Mouse (Mus musculus) kidney, postnatal 0 days (tissue): Measurements from ENCODE around the gene Cdk17. TPM values are rescaled to one million over a fixed set of nuclear protein-coding genes. Genes with fewer than 3 reads are reported as not detected.
"Not testable (repeated sequence)": the region's sequence is repeated elsewhere in the genome, so short reads cannot be mapped to it uniquely, and the experiment has no call there.

Experiments
- ATAC-seq: fragments of 200-750 bp; cut with Nextera tagmentation; replicated peaks from 2 replicates; pipeline ENCODE4 v1.8.0; 2017; ENCODE audit warnings: low read depth, moderate number of reproducible peaks, moderate TSS enrichment, moderate library complexity; ENCODE audit not compliant: low FRiP score
- DNase-seq: peaks from one replicate; pipeline ENCODE4 v3.0.0-alpha.2; 2016; ENCODE audit warnings: low spot score
- H3K27ac ChIP-seq: fragments of 300-500 bp; sonication (generic); 2 replicates; pipeline ENCODE4 v1.5.1; 2014; ENCODE audit warnings: mild to moderate bottlenecking
- H3K27me3 ChIP-seq: fragments of 300-500 bp; sonication (generic); 2 replicates; pipeline ENCODE4 v1.6.1; 2014; ENCODE audit warnings: low read length, mixed read lengths; ENCODE audit not compliant: insufficient read depth
- H3K36me3 ChIP-seq: fragments of 300-500 bp; sonication (generic); 2 replicates; pipeline ENCODE4 v1.6.1; 2014; ENCODE audit warnings: low read length, mixed read lengths; ENCODE audit not compliant: insufficient read depth
- H3K4me1 ChIP-seq: fragments of 300-500 bp; sonication (generic); replicated peaks from 2 replicates; pipeline ENCODE4 v1.6.1; 2014; ENCODE audit warnings: antibody characterized with exemption, low read length, mixed read lengths; ENCODE audit not compliant: insufficient read depth
- H3K4me2 ChIP-seq: fragments of 300-500 bp; sonication (generic); 2 replicates; pipeline ENCODE4 v1.6.1; 2014; ENCODE audit warnings: mild to moderate bottlenecking, low read length, moderate library complexity, mixed read lengths
- H3K4me3 ChIP-seq: fragments of 300-500 bp; sonication (generic); replicated peaks from 2 replicates; pipeline ENCODE4 v1.5.1; 2014; ENCODE audit warnings: low read depth, low read length
- H3K9ac ChIP-seq: fragments of 300-500 bp; sonication (generic); 2 replicates; pipeline ENCODE4 v1.6.1; 2014; ENCODE audit warnings: low read depth, low read length
- H3K9me3 ChIP-seq: fragments of 300-500 bp; sonication (generic); replicated peaks from 2 replicates; pipeline ENCODE4 v1.6.1; 2016; ENCODE audit warnings: low read length, inconsistent platforms, mixed read lengths
- CTCF ChIP-seq: IDR thresholded peaks from 2 replicates; pipeline ENCODE4 v1.5.1; 2016; ENCODE audit warnings: antibody characterized with exemption, low read depth, mild to moderate bottlenecking, moderate library complexity
- WGBS: fragments of 180-500 bp; shearing (Covaris S2); extraction: QIAGEN DNeasy Blood & Tissue Kit; methylation state at CpG from one replicate; pipeline ENCODE4 v1.1.7; 2014; 5-methylcytosine and 5-hydroxymethylcytosine counted together
- polyA plus RNA-seq: library from polyadenylated mRNA; unstranded; fragments of >200 nt; fragmentation: Nextera tagmentation; extraction: Ambion mirVana; gene quantifications from 2 replicates; pipeline ENCODE4 v1.2.1, GENCODE M21; 2015

The Cdk17 gene
- polyA plus RNA-seq, 1 experiment from 2014 or later: 16.4 TPM

DNA sequence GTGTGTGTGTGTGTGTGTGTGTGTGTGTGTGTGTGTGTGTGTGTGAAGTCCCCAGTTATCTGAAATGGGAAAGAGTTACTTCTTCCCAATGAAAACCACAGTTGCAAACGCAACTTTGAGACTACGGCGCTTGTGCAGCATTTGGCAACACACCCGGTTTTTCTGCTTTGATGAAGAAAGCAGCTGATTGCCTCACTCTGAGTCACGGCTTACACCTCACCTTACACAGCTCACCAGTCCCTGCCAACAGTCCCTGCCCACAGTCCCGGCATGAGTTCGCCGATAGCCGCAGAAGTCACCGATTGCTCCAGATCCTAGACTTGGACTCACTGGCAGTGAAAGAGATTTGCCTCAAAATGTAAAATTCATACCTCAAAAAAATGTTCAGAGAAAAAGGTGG is 15.6 kb upstream of the Cdk17 start:
- H3K36me3 ChIP-seq: no peaks in the 10 kb centered on the region
- no peaks in the 10 kb centered on the region for H3K9me3 ChIP-seq
- DNase-seq: no peak
- H3K27ac ChIP-seq: no peak overlapping the region
- H3K4me1 ChIP-seq: no peaks in the 10 kb centered on the region
- no peaks in the 10 kb centered on the region for H3K27me3 ChIP-seq
- H3K9ac ChIP-seq: no peak overlapping the region
- WGBS: 78% methylated on average over 10 of the region's 10 CpGs
- TF ChIP-seq CTCF: no peak
- no peak overlapping the region for H3K4me3 ChIP-seq
- ATAC-seq: no peak
- H3K4me2 ChIP-seq: no peak overlapping the region

DNA sequence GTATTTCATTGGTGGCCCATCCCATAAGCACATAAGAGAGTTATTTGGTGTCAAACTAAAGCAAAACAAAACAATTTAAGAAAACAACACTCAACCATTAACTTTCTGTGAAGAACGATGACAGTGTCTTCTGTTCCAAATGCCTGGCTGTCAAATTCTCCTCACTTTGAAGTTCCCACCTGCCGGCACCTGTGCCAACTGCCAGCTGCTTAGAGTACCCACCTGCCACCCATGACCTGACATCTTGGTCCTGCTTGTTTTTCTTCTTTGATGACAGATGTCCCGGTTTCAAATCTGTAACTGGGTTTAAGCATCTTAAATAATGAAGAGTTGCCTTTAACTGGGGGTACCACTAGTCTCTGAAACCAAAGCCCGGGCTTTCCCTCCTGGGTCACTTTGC is 14.1 kb upstream of the Cdk17 start:
- Histone ChIP-seq H3K9me3 (no peaks in the 10 kb centered on the region), H3K4me3 (no peak overlapping the region), H3K4me1 (no peaks in the 10 kb centered on the region), H3K36me3 (no peaks in the 10 kb centered on the region), H3K27ac (no peak overlapping the region), H3K4me2 (no peak overlapping the region), H3K27me3 (no peaks in the 10 kb centered on the region), H3K9ac (no peak overlapping the region)
- DNase-seq: no peak
- 86% methylated on average over 4 of the region's 4 CpGs for WGBS
- TF ChIP-seq CTCF: no peak
- no peak for ATAC-seq

DNA sequence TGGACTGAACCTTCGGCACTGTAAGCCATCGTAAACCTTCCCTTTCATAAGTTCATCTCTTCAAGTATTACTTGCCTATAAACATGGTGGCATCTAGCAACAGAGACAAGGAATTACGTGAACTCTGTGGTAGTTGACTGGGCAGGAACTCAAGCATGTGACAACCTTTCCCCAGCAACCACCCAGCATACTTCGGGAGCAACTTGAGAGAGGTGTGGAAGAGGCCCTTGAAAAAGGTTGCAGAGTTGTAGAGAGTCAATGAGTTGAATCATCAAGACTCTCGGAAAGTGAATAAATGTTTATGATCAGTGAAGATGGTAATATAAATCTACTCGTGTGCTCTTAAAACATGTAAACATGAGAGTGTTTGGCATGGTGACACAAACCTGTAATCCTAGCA is 13.0 kb upstream of the Cdk17 start:
- no peak for ATAC-seq
- DNase-seq: no peak
- H3K4me2 ChIP-seq: no peak overlapping the region
- TF ChIP-seq CTCF: no peak
- H3K9ac ChIP-seq: no peak overlapping the region
- H3K4me3 ChIP-seq: no peak overlapping the region
- no peaks in the 10 kb centered on the region for H3K4me1 ChIP-seq
- no peaks in the 10 kb centered on the region for H3K27me3 ChIP-seq
- WGBS: 77% methylated on average over 6 of the region's 6 CpGs
- no peaks in the 10 kb centered on the region for H3K9me3 ChIP-seq
- H3K27ac ChIP-seq: no peak overlapping the region
- no peaks in the 10 kb centered on the region for H3K36me3 ChIP-seq

DNA sequence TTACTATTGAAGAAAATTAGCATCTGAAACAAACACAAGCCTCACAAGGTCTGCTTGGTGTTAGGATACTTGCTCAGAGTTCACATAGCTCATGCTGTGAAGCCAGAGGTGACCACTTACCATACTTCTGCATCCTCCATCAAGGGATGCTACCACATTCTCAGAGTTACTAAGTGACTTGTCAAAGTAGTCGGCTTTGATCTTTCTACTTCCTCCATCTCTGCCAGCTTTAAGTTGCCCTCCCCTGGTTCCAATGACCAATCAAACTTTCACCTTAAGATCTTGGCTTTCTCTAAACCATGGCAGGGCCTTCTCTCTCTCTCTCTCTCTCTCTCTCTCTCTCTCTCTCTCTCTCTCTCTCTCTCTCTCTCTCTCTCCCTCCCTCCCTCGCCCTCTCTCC is 11.1 kb upstream of the Cdk17 start:
- H3K4me3 ChIP-seq: no peak overlapping the region
- no peak for DNase-seq
- WGBS: 35% methylated on average over 1 of the region's 2 CpGs
- no peaks in the 10 kb centered on the region for H3K27me3 ChIP-seq
- ATAC-seq: no peak
- H3K4me2 ChIP-seq: no peak overlapping the region
- H3K27ac ChIP-seq: no peak overlapping the region
- no peaks in the 10 kb centered on the region for H3K4me1 ChIP-seq
- no peak overlapping the region for H3K9ac ChIP-seq
- H3K9me3 ChIP-seq: no peaks in the 10 kb centered on the region
- H3K36me3 ChIP-seq: no peaks in the 10 kb centered on the region
- no peak for TF ChIP-seq CTCF

DNA sequence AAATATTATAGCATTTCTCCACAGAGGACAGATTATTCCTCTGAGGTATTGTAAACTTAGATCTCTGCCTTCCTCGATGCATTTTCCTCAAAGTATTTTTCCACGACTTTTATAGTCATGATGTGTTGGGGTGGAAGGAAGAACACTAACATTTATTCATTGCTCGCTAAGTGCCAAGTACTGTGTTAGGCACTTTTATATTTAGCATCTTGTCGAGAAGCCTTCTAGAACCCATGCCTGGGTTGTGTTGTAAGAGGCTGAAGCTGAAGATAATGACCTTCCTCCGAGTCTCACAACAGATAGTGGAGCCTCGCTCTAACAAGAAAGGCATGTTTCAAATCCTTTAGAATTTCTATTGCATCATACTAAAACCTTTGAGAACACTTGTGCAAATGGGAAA is 8.9 kb upstream of the Cdk17 start:
- no peaks in the 10 kb centered on the region for H3K4me1 ChIP-seq
- no peak overlapping the region for H3K4me2 ChIP-seq
- 68% methylated on average over 6 of the region's 6 CpGs for WGBS
- H3K9ac ChIP-seq: no peak overlapping the region
- H3K27me3 ChIP-seq: no peaks in the 10 kb centered on the region
- no peak overlapping the region for H3K4me3 ChIP-seq
- TF ChIP-seq CTCF: no peak
- H3K27ac ChIP-seq: no peak overlapping the region
- no peak for DNase-seq
- ATAC-seq: no peak
- no peaks in the 10 kb centered on the region for H3K36me3 ChIP-seq
- no peaks in the 10 kb centered on the region for H3K9me3 ChIP-seq

DNA sequence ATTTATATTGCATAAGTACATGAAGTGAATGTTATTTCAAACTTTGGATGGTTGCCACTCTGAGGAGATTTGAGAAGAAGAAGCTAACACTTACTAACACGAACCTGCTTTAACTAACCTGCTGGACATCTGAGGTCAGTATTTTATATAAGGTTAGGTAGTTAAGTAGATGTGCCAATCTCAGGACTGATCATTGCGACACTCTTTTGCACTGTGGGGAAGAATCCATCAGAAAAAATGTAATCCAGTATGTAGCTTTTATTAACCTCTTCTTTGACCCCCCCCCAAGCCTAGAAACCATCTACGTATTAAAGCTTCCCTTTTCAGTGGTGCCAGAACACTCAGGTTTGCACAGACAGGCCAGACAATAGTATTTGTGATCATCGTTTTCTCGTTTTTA is 8.0 kb upstream of the Cdk17 start:
- ATAC-seq (no peak), DNase-seq (no peak)
- Histone ChIP-seq H3K36me3 (no peaks in the 10 kb centered on the region), H3K4me1 (no peaks in the 10 kb centered on the region), H3K4me2 (no peak overlapping the region), H3K9me3 (no peaks in the 10 kb centered on the region), H3K9ac (no peak overlapping the region), H3K4me3 (no peak overlapping the region), H3K27ac (no peak overlapping the region), H3K27me3 (no peaks in the 10 kb centered on the region)
- WGBS: 83% methylated on average over 5 of the region's 5 CpGs
- TF ChIP-seq CTCF: no peak

DNA sequence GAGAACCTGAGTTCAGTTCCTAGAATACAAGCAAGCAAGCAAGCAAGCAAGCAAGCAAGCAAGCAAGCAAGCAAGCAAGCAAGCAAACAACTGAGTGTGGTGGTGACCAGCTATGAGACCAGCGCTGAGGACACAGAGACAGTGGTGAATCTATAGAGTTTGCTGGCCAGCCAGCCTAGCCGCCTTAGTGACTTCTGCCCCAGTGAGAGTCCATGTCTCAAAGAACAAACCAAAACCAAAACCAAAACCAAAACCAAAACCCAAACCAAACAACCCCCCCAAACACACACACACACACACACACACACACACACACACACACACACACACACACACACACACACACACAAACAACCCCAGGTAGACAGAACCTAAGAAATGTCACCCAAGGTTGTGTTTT is 7.3 kb upstream of the Cdk17 start:
- H3K4me3 ChIP-seq, H3K4me1 ChIP-seq, H3K9me3 ChIP-seq, H3K9ac ChIP-seq, DNase-seq, H3K27me3 ChIP-seq, H3K4me2 ChIP-seq, H3K27ac ChIP-seq, ATAC-seq, H3K36me3 ChIP-seq: not testable (repeated sequence)
- 100% methylated on average over 2 of the region's 2 CpGs for WGBS
